Mouse (Mus musculus) thymus, adult 18-20 months (tissue): Measurements from ENCODE around the gene Gabbr2.

Experiments
- DNase-seq, 2 experiments: peaks; one replicate each; pipeline ENCODE4 v3.0.0; 2022; ENCODE audit warnings: mixed read lengths in 2 of 2

Gabbr2 gene

GRCm38 (mm10) chr4:46915476-46915875 is 76.2 kb downstream of the Gabbr2 start:
- no peak for DNase-seq

- DNase-seq, result no peak
Observed at GRCm38 (mm10) chr4:46914606-46915005, 77.1 kb downstream of the Gabbr2 start.

- DNase-seq, result no peak
Observed at GRCm38 (mm10) chr4:46906036-46906691, 85.5 kb downstream of the Gabbr2 start.

- no peak for DNase-seq
Observed at GRCm38 (mm10) chr4:46905152-46905551, 86.5 kb downstream of the Gabbr2 start.

GRCm38 (mm10) chr4:46904129-46904528 is 87.5 kb downstream of the Gabbr2 start:
- DNase-seq, result no peak

GRCm38 (mm10) chr4:46898546-46898945 is 93.1 kb downstream of the Gabbr2 start:
- DNase-seq, result no peak

- DNase-seq, result no peak
Observed at GRCm38 (mm10) chr4:46897634-46898399, 93.9 kb downstream of the Gabbr2 start.

GRCm38 (mm10) chr4:46894144-46894543 is 97.5 kb downstream of the Gabbr2 start:
- DNase-seq, result no peak

- DNase-seq, result no peak
Observed at GRCm38 (mm10) chr4:46889175-46889574, 102.5 kb downstream of the Gabbr2 start.

- DNase-seq, result no peak
Observed at GRCm38 (mm10) chr4:46885627-46886383, 105.9 kb downstream of the Gabbr2 start.

GRCm38 (mm10) chr4:46884132-46884531 is 107.5 kb downstream of the Gabbr2 start:
- DNase-seq, result no peak

- DNase-seq, result no peak
Observed at GRCm38 (mm10) chr4:46883546-46883945, 108.1 kb downstream of the Gabbr2 start.

- no peak for DNase-seq
Observed at GRCm38 (mm10) chr4:46883047-46883446, 108.6 kb downstream of the Gabbr2 start.

GRCm38 (mm10) chr4:46881271-46881670 is 110.4 kb downstream of the Gabbr2 start:
- DNase-seq, result no peak

- DNase-seq, result no peak
Observed at GRCm38 (mm10) chr4:46879943-46880342, 111.7 kb downstream of the Gabbr2 start.

- DNase-seq, result no peak
Observed at GRCm38 (mm10) chr4:46872750-46873149, 118.9 kb downstream of the Gabbr2 start.

- no peak for DNase-seq
Observed at GRCm38 (mm10) chr4:46870157-46870556, 121.5 kb downstream of the Gabbr2 start.

GRCm38 (mm10) chr4:46869380-46869779 is 122.3 kb downstream of the Gabbr2 start:
- no peak for DNase-seq

GRCm38 (mm10) chr4:46868921-46869320 is 122.8 kb downstream of the Gabbr2 start:
- no peak for DNase-seq

GRCm38 (mm10) chr4:46868181-46868580 is 123.5 kb downstream of the Gabbr2 start:
- no peak for DNase-seq

- no peak for DNase-seq
Observed at GRCm38 (mm10) chr4:46867779-46868178, 123.9 kb downstream of the Gabbr2 start.

GRCm38 (mm10) chr4:46866070-46866469 is 125.6 kb downstream of the Gabbr2 start:
- no peak for DNase-seq

GRCm38 (mm10) chr4:46863721-46864120 is 128.0 kb downstream of the Gabbr2 start:
- DNase-seq, result no peak

- no peak for DNase-seq
Observed at GRCm38 (mm10) chr4:46862677-46863076, 129.0 kb downstream of the Gabbr2 start.
